Mouse (Mus musculus) urinary bladder, postnatal 10 days (tissue): ENCODE data around the gene 2900026A02Rik.

ENCODE experiments used
- DNase-seq: peaks from one replicate; pipeline ENCODE4 v3.0.0; 2022; ENCODE audit warnings: low spot score

The 2900026A02Rik gene

DNA sequence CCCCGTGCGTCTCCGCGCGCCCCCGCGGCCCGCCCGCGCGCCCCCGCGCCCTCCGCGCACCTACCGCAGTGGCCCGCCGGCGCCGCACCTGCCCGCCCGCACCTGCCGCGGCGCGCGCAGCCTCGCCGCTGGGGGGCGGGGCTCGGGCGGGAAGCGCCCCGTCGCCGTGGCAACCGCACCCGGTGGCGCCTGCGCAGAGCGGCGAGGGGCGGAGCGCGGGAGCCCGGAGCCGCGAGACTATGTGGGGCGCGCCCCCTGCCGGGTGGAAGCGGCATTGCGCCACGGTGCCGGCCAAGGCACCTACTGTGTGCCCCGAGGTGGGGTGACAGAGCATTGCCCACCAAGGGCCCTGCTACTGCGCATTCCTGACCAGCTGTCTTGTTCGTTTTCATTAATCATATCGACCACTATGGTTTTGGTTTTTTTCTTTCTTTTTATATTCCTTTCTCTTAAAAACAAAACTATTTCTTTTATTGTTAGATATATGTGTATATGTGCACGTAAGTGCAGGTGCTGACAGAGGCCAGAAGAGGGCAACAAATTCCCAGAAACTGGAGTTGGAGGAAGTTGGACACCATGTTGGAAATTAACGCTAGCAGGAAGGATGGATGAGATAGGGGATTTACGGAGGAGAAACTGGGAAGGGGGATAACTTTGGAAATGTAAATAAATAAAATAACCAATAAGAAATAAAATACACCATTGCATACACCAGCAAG, at the start of gene 2900026A02Rik:
TSS of gene 2900026A02Rik (minus strand) at position 90 of the 719 bp plus-strand sequence.
- peak; percentile 52 for DNase-seq

DNA sequence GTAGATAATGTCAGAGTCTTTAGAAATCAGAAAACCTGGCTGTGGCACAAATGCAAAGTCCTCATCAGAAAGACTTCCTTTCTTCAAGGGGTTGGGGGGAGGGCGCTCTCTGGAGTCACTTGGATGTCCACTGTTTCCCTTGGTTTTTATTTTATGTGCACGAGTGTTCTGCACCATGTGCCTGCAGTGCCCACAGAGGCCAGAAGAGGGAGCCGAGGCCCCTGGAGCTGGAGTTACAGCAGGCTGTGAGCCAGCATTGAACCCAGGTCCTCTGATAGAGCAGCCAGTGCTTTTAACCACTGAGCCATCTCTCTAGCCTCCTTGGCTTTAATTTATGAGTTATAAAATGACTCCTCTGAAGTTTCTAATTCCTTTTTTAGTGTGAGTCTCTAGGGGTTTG, 49.0 kb upstream of the 2900026A02Rik start:
- no peak for DNase-seq

DNA sequence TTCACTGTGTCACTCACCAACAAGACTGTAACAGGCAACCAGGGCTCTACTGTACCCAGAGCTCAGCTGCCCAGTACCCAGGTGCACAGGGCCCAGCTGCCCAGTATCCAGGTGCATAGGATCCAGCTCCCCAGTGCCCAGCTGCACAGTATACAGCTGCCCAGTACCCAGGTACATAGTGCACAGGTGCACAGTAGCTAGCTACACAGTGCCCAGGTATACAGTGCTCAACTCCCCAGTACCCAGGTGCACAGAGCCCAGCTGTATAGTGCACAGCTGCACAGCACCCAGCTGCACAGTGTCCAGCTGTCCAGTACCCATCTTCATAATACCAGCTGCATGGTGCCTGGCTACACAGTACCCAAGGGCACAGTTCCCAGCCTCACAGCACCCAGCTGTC, 47.2 kb upstream of the 2900026A02Rik start:
- no peak for DNase-seq

GRCm38 (mm10) chr5:113265637-113266036, 44.6 kb upstream of the 2900026A02Rik start:
- DNase-seq: no peak

GRCm38 (mm10) chr5:113250806-113251205, 29.8 kb upstream of the 2900026A02Rik start:
- DNase-seq: no peak

- no peak for DNase-seq
Observed at GRCm38 (mm10) chr5:113249263-113249930, 28.4 kb upstream of the 2900026A02Rik start.

GRCm38 (mm10) chr5:113230196-113230595, 9.2 kb upstream of the 2900026A02Rik start:
- no peak for DNase-seq

DNA sequence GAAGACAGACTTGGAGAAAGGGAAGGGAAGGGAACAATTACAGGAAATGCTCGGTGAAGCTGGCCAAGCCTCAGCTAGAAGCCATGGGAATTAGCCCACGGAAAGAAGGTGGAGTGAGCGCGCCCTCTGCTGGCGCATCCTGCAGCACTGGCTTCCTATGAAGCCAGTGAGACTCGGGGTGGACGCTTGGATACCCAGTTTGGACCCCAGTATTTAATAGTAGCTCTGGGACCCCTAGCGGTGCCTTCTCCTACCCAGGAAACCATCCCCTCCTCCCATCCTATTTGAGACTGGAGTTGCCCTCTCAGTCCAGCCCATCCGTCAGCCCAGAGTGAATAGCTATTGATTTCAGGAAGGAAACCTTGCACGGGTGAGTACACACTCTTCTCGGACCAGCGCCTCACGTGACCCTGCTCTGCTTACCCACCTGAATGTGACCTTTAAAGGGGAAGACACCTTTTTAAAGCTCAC, 5.6 kb upstream of the 2900026A02Rik start, which contains the start of gene Tmem211:
TSS of gene Tmem211 (plus strand) at position 278 of the 471 bp plus-strand sequence.
- no peak for DNase-seq

GRCm38 (mm10) chr5:113225686-113226435, 4.8 kb upstream of the 2900026A02Rik start:
- no peak for DNase-seq

DNA sequence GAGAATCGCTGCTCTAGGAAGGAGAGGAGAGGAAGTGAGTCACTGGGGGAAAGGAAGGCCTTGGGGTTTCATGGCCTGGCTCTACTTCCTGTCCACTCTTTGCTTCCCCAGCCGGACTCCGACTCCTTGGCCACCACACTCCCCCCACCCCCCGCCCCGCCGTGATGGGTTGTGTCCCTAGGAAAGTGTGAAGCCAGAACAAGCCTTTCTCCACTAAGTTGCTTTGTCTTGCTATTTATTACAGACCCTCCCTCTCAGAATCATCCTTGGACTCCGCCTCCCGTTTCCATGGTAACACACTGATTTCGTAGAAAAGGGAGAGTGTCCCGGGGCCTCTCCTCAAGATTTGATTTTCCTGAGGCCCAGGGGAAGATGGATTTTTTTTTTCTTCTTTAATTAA, 4.2 kb upstream of the 2900026A02Rik start:
- DNase-seq: no peak

GRCm38 (mm10) chr5:113223888-113224287, 2.9 kb upstream of the 2900026A02Rik start:
- no peak for DNase-seq

DNA sequence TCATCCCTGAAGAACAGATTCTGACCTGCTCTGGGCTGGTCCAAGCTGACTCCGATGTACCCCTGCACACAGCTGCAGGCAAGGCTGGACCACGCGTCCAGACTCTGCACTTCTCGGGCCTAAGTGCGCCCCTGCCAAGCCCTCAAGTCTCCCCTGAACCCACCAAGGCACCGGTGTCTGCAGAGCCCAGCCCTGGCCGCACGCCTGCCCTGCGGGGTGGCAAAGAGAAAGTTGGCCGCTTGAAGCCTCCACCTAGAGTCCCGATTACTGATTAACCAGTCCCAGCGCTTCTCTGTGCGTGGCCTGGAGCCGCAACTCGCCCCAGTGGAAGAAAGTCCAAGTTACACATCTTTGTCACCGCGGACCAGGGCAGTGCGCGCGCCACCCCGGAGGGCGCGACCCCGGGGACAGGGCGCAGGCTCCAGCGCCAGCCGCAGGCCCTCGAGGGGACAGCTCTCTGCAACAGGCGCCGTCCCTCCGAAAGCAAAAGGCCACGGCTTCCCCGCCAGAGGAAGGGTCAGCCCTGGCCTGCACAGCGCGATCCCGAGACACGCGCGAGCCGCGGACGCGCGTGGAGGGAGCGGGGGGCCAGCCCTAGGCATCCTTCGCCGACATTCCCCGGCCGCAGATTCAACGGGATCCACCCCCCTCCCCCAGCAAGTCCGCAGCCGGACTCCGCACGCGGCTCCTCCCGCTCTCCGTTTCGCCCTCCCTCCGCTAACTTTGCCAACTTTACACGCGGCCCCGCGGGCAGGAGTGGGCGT, 471 bp downstream of the 2900026A02Rik start:
- DNase-seq: no peak

GRCm38 (mm10) chr5:113219876-113220275, 1.2 kb downstream of the 2900026A02Rik start:
- no peak for DNase-seq

- DNase-seq: no peak
Observed at GRCm38 (mm10) chr5:113219450-113219849, 1.6 kb downstream of the 2900026A02Rik start.

- no peak for DNase-seq
Observed at GRCm38 (mm10) chr5:113218617-113219235, 2.3 kb downstream of the 2900026A02Rik start.

DNA sequence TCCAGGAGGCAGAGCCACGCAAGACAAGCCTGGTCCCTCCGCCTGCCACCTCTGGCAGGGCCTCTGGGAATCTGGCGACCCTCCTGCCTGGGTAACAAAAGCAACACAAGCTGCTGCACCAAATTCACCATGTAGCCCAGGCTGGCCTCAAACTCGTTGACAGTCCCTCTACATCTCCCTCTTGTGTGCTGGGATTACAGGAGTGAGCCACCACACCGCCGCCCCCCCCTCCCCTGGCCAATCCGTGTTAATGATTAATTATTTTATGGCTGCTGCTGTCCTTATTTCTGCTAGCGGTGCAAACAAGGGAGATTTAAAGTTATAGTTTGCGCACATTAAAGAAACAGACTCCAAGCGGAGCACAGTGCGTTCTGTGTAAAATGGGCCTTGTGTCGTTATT, 4.0 kb downstream of the 2900026A02Rik start:
- no peak for DNase-seq

DNA sequence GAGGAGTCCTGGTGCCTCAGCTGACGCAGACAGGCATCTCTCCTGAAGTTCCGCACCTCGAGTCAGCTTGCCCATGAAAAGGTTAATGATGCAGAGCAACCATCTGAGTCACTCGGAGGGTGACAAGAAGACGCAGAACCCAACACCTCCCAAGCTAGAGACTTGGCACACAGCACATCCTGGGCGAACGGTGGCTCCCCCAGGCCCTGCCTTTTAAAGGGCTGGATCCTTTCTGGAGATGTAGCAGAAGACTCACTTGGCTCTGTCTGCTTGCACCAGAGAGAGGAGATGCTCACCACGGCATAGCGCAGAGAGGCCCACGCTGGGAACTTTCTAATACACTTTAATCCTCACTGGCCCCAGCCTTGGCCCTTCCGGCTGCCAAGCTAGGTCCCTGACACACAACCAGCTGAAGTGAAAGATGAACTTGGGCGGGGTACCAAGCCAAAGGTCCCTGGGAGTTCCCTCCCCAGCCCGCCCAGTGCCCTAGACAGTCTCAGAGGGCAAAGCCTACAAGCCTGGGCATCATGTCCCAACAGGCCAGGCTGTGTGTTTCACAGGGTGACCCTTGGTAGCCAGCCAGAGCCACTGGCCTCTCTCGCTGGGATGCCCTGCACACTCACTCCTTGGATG, 4.6 kb downstream of the 2900026A02Rik start:
- no peak for DNase-seq

GRCm38 (mm10) chr5:113215610-113216011, 5.4 kb downstream of the 2900026A02Rik start:
- no peak for DNase-seq

GRCm38 (mm10) chr5:113214455-113214854, 6.6 kb downstream of the 2900026A02Rik start:
- no peak for DNase-seq

GRCm38 (mm10) chr5:113214041-113214440, 7.0 kb downstream of the 2900026A02Rik start:
- DNase-seq: no peak
